Mouse (Mus musculus): Measurements from ENCODE around the gene Tgfb1. TPM values are rescaled to one million over a fixed set of nuclear protein-coding genes. Genes with fewer than 3 reads are reported as not detected.
"Not testable (repeated sequence)": the region's sequence is repeated elsewhere in the genome, so short reads cannot be mapped to it uniquely, and the experiment has no call there.

Gene Tgfb1
- total RNA-seq, 2 experiments from 2014 or later: 9.3 to 9.4 TPM

GRCm38 (mm10) chr7:25720760-25721159 is 34.0 kb downstream of the Tgfb1 start:
- intact Hi-C loops (cut with DNase I): no loop called here

GRCm38 (mm10) chr7:25721776-25722175 is 35.0 kb downstream of the Tgfb1 start:
- intact Hi-C loops (cut with DNase I): not testable (repeated sequence)

More at GRCm38 (mm10) chr7:25720760-25721159, 34.0 kb downstream of the Tgfb1 start:
- no peak for DNase-seq (ENCODE audit: low spot score in 2 of 2)

GRCm38 (mm10) chr7:25725886-25726285 is 39.1 kb downstream of the Tgfb1 start:
- intact Hi-C loops (cut with DNase I): no loop called here
- peak in 1 of 2 experiments; percentile 48 for DNase-seq (ENCODE audit: low spot score in 2 of 2)

More at GRCm38 (mm10) chr7:25721776-25722175, 35.0 kb downstream of the Tgfb1 start:
- not testable (repeated sequence) for DNase-seq (ENCODE audit: low spot score in 2 of 2)

- intact Hi-C loops (cut with DNase I): loop anchor here (2.0 kb wide), 1 partner anchor 15 kb away; no protein-coding TSS in a partner anchor
These were observed 41.0 kb downstream of the Tgfb1 start for GRCm38 (mm10) chr7:25727800-25728199.

GRCm38 (mm10) chr7:25729396-25729795 is 42.6 kb downstream of the Tgfb1 start:
- DNase-seq (ENCODE audit: low spot score in 2 of 2): no peak
- intact Hi-C loops (cut with DNase I): loop anchor here (2.0 kb wide), 1 partner anchor 13 kb away; no protein-coding TSS in a partner anchor

More at GRCm38 (mm10) chr7:25727800-25728199, 41.0 kb downstream of the Tgfb1 start:
- no peak for DNase-seq (ENCODE audit: low spot score in 2 of 2)

GRCm38 (mm10) chr7:25729862-25730261 is 43.1 kb downstream of the Tgfb1 start:
- intact Hi-C loops (cut with DNase I): loop anchor here (2.0 kb wide), 1 partner anchor 13 kb away; no protein-coding TSS in a partner anchor
- DNase-seq (ENCODE audit: low spot score in 2 of 2): no peak

- DNase-seq (ENCODE audit: low spot score in 2 of 2): no peak
- intact Hi-C loops (cut with DNase I): no loop called here
These were observed 44.7 kb downstream of the Tgfb1 start for GRCm38 (mm10) chr7:25731294-25732055.

GRCm38 (mm10) chr7:25734991-25735390 is 48.2 kb downstream of the Tgfb1 start:
- DNase-seq (ENCODE audit: low spot score in 2 of 2): no peak
- intact Hi-C loops (cut with DNase I): no loop called here

GRCm38 (mm10) chr7:25736920-25737319 is 50.1 kb downstream of the Tgfb1 start:
- DNase-seq (ENCODE audit: low spot score in 2 of 2): no peak
- intact Hi-C loops (cut with DNase I): no loop called here

- intact Hi-C loops (cut with DNase I): no loop called here
- no peak for DNase-seq (ENCODE audit: low spot score in 2 of 2)
These were observed 51.5 kb downstream of the Tgfb1 start for GRCm38 (mm10) chr7:25738277-25738676.

- intact Hi-C loops (cut with DNase I): no loop called here
- no peak for DNase-seq (ENCODE audit: low spot score in 2 of 2)
These were observed 60.0 kb downstream of the Tgfb1 start for GRCm38 (mm10) chr7:25746844-25747243.

GRCm38 (mm10) chr7:25753076-25753475 is 66.3 kb downstream of the Tgfb1 start:
- intact Hi-C loops (cut with DNase I): no loop called here
- no peak for DNase-seq (ENCODE audit: low spot score in 2 of 2)

- intact Hi-C loops (cut with DNase I): no loop called here
- DNase-seq (ENCODE audit: low spot score in 2 of 2): no peak
These were observed 67.0 kb downstream of the Tgfb1 start for GRCm38 (mm10) chr7:25753643-25754438.

- DNase-seq (ENCODE audit: low spot score in 2 of 2): no peak
- intact Hi-C loops (cut with DNase I): no loop called here
These were observed 67.6 kb downstream of the Tgfb1 start for GRCm38 (mm10) chr7:25754439-25754737.

Other genes with a start within 250 kb of the Tgfb1 start
- 1 to 10 TPM; 2.2 to 2.7 TPM for gene Ceacam1, start 209.4 kb upstream of the Tgfb1 start, total RNA-seq (2021)
- gene Ceacam2, start 147.1 kb upstream of the Tgfb1 start, total RNA-seq (2021): under 1 TPM; 0.30 TPM
- gene Erich4, start 71.1 kb upstream of the Tgfb1 start, total RNA-seq (2021): not detected
- 10 to 100 TPM; 45.7 to 45.9 TPM for gene Dmac2, start 67.6 kb upstream of the Tgfb1 start, total RNA-seq (2021)
- under 1 TPM; 0.34 to 0.82 TPM for gene B3gnt8, start 60.3 kb upstream of the Tgfb1 start, total RNA-seq (2021)
- 10 to 100 TPM; 31.8 to 33.8 TPM for gene Bckdha, start 28.0 kb upstream of the Tgfb1 start, total RNA-seq (2021)
- gene Exosc5, start 27.8 kb upstream of the Tgfb1 start, total RNA-seq (2021): 10 to 100 TPM; 24.0 to 24.4 TPM
- gene Tmem91, start 11.8 kb upstream of the Tgfb1 start, total RNA-seq (2021): 10 to 100 TPM; 33.1 to 36.3 TPM
- gene B9d2, start 6.2 kb upstream of the Tgfb1 start, total RNA-seq (2021): 10 to 100 TPM; 23.5 to 24.9 TPM
- gene Ccdc97, start 32.1 kb downstream of the Tgfb1 start, total RNA-seq (2021): 10 to 100 TPM; 61.8 to 70.1 TPM
- gene Hnrnpul1, start 67.8 kb downstream of the Tgfb1 start, total RNA-seq (2021): 100 to 1,000 TPM in 1 of 2 experiments, 10 to 100 TPM in 1; 98.4 to 105 TPM
- 10 to 100 TPM; 33.6 to 37.2 TPM for gene Axl, start 101.7 kb downstream of the Tgfb1 start, total RNA-seq (2021)
- gene Cyp2s1, start 129.9 kb downstream of the Tgfb1 start, total RNA-seq (2021): 1 to 10 TPM; 1.6 to 4.9 TPM
- gene Cyp2b10, start 210.6 kb downstream of the Tgfb1 start, total RNA-seq (2021): under 1 TPM; 0.23 to 0.48 TPM